Mouse (Mus musculus) neural tube, embryonic 10.5 days (tissue): Measurements from ENCODE around the gene Gm20425.
"Not testable (repeated sequence)": the region's sequence is repeated elsewhere in the genome, so short reads cannot be mapped to it uniquely, and the experiment has no call there.

Experiments used
- DNase-seq: peaks from one replicate; pipeline ENCODE4 v3.0.0-alpha.2; 2017; ENCODE audit warnings: low spot score; ENCODE audit errors: extremely low spot score

Gene Gm20425

DNA sequence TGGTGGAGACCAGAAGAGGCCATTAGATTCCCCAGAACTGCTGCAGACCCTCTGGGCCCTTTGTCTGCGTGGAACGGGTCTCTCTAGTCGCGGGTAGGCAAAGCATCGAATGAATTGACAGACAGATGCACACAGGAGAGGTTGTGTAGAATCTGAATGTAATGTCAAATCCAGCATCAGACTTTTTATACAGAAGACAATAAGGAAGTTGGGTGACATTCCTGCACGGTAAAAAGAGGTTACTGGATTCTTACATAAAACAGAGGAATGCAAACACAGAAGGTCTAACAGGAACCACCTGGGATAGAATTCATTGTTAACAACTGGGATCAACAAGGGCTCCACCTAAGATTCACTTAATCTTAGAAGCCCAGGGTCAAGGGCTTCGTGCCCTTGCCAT is 74.9 kb downstream of the Gm20425 start:
- DNase-seq: not testable (repeated sequence)

DNA sequence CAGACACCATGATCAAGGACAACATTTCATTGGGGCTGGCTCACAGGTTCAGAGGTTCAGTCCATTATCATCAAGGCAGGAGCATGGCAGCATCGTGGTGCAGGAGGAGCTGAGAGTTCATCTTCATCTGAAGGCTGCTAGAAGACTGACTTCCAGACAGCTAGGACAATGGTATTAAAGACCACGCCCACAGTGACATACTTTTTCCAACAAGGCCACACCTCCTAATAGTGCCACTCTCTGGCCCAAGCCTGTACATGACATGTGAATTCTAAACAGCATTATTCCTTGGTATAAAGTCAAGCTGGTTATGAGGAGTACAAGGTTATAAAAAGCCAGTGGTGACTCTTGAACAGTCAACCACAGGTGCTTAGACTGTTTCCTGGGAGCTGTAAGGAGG is 75.5 kb downstream of the Gm20425 start:
- no peak for DNase-seq

DNA sequence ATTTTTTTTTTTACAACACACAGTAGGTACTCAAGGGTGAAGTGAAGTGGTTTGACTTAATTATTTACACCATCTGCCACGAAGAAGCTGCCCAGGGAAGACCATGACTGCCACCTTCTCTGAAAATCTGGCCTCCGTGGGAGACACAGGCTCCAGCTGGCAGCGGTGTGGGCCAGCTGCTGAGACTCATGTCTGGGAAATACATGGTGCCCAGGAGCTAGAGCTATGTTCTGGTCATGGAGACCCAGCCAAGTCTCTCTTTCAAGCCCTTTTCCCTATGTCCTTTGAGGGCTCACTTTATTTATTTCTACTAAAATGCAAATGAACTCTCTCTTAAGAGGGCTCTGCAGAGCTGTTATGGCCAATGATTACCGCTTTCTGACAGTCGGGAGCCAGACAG is 76.8 kb downstream of the Gm20425 start:
- no peak for DNase-seq

DNA sequence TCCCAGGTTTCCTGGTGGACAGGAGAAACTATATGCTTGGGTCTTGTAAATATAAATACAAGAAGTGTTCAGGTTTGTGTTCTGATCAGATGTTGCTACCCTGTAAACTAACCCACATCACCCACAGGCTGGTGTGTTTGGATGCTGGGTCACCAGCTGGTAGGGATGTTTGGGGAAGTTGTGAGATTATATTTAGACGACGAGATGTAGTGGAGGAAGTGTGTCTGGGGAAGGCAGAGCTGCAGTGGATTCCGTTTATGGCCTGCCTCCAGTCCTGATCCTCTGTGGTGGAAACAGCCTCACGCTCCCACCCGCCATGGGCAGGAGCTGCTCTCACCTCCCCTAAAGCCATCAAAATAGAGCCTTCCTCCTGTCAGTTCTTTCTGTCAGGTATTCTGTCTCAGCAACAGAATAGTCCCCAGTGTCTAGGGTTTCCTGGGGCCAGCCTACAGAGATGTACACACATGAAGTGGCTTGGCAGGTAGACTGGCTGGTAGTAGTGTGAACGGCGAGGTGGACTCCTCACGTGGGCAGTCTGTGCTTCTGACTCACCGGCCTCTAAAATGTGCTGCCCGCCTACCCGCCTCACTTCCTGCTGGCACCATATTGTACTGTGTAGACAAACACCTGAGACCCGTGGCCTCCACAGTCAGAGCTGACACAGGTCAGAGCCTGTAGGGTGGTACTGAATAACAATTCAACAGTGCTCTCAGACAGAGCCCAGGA is 80.9 kb downstream of the Gm20425 start:
- no peak for DNase-seq

DNA sequence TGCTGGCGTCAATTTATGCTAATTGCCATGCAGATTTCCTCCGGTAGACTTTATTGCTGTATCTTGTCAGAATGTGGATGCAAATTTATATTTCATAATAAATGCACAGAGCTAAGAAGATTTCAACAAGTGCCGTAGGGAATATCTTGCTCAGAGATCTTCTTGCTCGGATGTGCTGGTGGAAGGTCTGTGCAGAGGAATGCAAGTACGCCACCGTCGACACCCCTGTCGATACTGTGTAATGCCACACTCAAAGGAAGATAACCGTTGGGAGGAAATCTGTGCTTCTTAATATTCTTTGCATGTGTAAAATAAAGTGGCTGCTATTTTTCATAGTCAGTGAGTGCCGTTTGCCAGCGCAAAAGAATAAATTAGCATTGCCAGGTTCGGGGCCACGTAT is 83.0 kb downstream of the Gm20425 start:
- DNase-seq: no peak

DNA sequence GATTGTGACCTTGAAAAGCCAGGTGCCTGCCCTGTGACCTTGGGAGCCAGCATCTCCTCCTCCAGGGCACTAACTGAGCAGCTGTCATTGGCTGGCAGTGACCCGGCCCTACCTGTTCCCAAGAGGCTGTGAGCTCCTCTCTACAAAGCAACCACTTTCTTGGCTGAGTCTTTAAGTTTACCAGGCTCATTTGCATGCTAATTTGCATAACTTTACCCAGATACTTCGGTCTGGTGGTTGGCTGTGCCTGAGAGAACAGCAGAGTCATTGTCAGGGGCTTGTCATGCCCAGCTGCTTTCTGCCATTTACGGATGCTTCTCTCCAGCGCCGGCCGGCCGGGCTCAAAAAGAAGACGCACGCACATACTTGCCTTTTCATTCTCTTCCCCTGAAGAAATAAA is 83.4 kb downstream of the Gm20425 start:
- DNase-seq: no peak

DNA sequence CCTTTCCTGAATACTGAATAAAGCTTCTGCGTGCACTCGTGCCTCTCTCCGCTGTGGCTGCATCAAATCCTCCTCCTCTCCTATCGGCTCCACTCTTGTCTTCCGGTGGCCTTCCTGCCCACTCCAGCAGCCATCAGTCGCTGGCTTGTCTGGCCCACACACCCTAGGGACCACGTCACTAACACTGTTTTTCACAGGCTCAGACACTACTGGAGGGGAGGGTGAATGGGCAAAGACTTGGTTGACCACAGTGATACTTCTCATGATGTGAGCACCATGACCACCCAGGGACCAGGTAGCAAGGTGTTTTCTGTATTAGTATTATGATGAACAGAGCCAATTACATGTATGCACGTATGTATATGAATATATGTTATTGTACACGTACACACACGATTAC is 83.8 kb downstream of the Gm20425 start:
- no peak for DNase-seq

DNA sequence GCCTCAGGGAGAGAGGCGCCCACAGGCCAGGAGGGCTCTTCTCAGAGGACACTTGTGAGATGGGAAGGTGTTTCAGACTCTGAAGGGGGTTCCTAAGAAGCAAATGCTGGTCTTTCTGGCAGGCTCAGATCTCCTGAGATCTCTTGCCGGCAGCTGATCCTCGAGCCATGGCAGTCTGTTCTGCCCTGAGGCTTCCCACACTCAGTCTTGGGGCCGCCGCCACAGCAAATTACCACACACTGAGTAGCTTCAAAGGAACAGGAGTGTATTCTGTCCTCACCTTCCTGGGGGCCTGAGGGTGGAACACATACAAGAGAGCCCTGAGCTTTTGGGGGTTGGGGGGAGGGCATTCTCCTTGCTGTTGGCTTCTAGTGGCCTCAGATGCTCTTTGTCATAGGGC is 84.8 kb downstream of the Gm20425 start:
- DNase-seq: no peak

DNA sequence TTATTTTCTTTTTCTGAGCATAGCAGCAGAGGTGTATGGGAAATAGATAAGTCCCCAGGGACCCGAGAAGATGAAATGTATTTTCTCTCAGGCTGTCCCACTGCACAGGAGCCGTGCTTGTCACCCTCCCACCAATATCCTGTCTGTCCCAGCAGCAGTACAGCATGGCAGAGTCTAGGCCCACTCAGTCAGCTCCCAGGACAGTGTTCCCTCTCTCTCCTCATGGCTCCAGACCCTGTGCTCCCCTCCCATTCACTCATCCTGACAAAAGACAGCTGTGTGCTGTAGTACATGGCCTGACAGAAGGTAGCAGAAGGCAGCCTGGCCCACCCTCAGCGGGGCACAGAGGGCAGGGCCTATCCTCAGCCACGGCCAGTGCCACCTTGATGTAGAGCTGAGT is 86.2 kb downstream of the Gm20425 start:
- DNase-seq: no peak

DNA sequence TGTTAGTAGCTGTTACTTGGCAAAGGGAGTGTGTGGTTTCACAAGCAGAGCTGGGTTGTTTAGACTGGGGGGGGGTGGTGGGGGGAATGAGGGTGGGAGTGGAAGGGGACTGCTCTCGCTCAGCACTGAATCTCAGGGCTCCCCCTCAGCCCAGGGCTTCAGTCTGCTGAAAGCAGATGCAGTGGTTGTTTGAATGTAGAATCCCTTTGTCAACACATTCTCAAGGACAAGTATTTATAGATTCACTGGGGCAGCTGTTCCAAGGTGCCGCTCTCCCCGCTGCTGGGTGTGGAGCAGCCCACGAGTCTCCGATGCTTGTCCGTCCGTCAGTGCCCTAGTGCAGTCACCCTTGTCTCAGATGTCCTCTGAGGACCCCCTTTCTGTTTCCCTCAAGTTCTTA is 88.8 kb downstream of the Gm20425 start:
- no peak for DNase-seq

DNA sequence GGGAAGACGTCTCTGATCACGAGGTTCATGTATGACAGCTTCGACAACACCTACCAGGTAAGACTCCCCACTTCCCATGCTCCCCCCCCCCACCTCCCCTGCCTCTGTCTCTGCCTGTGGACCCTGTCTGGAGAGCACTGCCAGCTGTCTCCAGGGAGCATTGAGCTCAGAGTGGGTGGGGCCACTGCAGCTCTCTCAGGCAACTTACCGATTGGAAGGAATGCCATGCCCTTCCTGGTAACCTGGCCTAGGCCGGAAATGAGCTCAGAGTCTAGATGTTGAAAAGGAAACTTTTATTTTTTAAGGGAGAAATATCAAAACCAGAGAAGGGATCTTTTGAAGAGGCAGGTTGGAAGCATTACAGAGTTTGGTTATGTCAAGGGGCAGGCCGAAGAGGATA is 89.7 kb downstream of the Gm20425 start:
- DNase-seq: no peak
